Mouse (Mus musculus) brain, embryonic 14.5 days (tissue): ENCODE data around the gene Osbpl6.

Experiments
- CTCF ChIP-seq: fragments of 200-500 bp; IDR thresholded peaks from 2 replicates; pipeline ENCODE4 v1.5.1; 2012; ENCODE audit warnings: inconsistent platforms, mild to moderate bottlenecking, moderate library complexity, borderline replicate concordance; ENCODE audit not compliant: insufficient read depth, insufficient read length; ENCODE audit errors: extremely low read depth
- POLR2A ChIP-seq: fragments of 200-500 bp; IDR thresholded peaks from 2 replicates; pipeline ENCODE4 v1.6.1; 2012; ENCODE audit warnings: mild to moderate bottlenecking, inconsistent platforms, borderline replicate concordance; ENCODE audit not compliant: poor library complexity, insufficient read depth, insufficient read length, severe bottlenecking; ENCODE audit errors: extremely low read depth

- TF ChIP-seq CTCF (no peak), POLR2A (no peak)
These were observed 233.3 kb downstream of the Osbpl6 start for GRCm38 (mm10) chr2:76639637-76640036.
